Mouse (Mus musculus): ENCODE data around the gene Hoxb1. TPM values are rescaled to one million over a fixed set of nuclear protein-coding genes. Genes with fewer than 3 reads are reported as not detected.

The Hoxb1 gene
- polyA plus RNA-seq (2012; rRNA removed): 0.17 and 0.84 TPM in 2 replicates

DNA sequence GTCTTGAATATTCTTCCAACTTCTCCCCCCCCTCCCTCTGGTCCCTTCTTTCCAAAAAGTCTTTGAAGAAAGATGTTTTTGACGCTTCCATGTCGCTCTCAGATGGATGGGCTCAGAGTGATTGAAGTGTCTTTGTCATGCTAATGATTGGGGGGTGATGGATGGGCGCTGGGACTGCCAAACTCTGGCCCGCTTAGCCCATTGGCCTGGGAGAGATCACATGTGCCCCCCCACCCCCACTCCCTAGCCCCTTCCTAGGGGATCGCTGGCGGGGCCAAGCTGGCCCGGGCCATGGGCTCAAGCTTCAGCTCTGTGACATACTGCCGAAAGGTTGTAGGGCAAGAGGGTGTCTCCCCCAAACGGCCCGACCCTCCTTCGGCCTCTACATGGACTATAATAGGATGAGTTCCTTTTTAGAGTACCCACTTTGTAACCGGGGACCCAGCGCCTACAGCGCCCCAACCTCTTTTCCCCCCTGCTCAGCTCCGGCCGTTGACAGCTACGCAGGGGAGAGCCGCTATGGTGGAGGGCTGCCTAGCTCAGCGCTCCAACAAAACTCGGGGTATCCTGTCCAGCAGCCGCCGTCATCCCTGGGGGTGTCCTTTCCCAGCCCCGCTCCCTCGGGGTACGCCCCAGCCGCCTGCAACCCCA lies at the start of gene Hoxb1:
Gene Hoxb1 (plus strand): TSS at position 312 of the 651 bp plus-strand sequence.

DNA sequence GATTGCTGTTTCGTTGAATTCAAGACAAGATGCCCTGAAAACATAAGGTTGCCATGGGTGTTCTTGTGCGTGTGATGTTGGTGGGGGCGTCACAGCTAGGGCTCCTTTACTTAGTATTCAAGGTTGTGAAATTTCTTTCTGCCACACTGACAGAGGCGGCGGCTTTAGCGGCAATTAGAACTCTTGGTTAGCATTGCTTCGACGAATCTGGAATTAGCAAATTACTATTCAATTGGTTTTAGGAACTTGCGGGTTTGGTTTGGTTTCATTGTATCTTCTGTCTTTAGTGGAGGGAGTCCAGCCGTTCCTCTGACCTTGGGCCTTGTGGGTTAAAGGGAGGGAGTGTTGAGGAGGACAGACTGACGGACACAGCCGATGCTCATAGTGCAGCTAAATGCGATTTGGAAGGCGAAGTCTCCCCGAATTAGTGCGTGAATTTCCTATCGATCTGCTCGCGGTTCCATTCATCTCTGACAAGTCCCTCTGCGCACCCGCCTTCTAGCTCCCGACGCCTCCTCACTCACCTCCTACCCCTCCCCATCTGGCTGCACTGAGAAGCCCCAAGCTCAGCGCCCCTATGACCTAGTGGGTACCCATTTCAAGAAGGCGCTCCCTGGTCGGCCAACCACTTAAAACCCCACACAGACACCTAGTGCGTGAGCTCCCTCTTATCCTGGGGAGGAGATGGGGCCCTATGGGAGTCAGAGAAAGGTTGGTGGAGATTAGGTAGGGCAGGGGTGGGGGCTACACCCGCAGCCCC lies 47.8 kb upstream of the Hoxb1 start, which contains the start of gene Hoxb4:
Gene Hoxb4 (plus strand): TSS at position 660 of the 760 bp plus-strand sequence.

DNA sequence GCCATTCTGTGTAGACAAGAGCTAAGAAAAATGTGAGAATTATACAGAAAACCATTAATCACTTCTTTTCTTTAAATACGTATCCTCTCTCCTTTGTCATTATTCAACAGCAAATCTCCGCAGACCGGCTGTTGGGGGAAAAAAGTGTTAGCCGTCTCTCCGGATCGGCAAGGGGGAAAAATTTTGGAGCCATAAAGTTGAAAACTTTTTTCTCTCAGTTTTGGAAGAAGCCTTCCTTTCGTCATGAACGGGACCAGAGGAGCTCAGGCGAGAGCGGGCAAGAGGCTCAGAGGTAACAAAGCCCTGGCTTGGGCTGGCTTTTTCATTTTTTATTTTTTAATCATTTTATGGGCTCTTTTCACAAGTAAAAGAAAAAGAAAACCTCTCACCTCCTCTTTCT lies 42.4 kb upstream of the Hoxb1 start, which contains the start of gene Hoxb3:
Gene Hoxb3 (plus strand): TSS at position 173 of the 400 bp plus-strand sequence.

DNA sequence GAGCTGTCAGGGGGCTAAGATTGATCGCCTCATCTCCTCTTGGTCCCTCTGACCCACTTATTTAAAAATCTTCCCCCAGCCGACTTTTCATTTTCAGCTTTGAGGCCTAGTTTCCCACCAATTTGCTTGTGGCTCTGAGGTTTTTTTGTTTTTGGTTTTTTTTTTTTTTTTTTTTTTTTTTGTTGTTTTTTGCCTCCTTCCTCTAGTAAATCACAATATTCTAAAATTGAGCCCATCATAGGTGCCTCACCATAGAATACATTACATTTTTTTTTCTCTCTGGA lies 15.3 kb upstream of the Hoxb1 start, which contains the start of gene Hoxb2:
Gene Hoxb2 (plus strand): TSS at position 185 of the 284 bp plus-strand sequence.

Other genes starting within 250 kb of the Hoxb1 start
- gene Ttll6, start 232.0 kb upstream of the Hoxb1 start, polyA plus RNA-seq (2012; rRNA removed): 0.06 and 0.08 TPM in 2 replicates
- 0.09 TPM in 1 of 2 replicates, not detected in the other for gene Hoxb13, start 171.4 kb upstream of the Hoxb1 start, polyA plus RNA-seq (2012; rRNA removed)
- 0.19 and 33.6 TPM in 2 replicates for gene Hoxb9, start 94.3 kb upstream of the Hoxb1 start, polyA plus RNA-seq (2012; rRNA removed)
- gene Hoxb8, start 83.8 kb upstream of the Hoxb1 start, polyA plus RNA-seq (2012; rRNA removed): 0.85 and 34.6 TPM in 2 replicates
- 1.5 and 10.7 TPM in 2 replicates for gene Hoxb7, start 79.1 kb upstream of the Hoxb1 start, polyA plus RNA-seq (2012; rRNA removed)
- gene Hoxb6, start 73.3 kb upstream of the Hoxb1 start, polyA plus RNA-seq (2012; rRNA removed): 1.6 and 25.5 TPM in 2 replicates
- 0.56 and 17.7 TPM in 2 replicates for gene Hoxb5, start 62.4 kb upstream of the Hoxb1 start, polyA plus RNA-seq (2012; rRNA removed)
- gene Hoxb4, start 47.5 kb upstream of the Hoxb1 start, polyA plus RNA-seq (2012; rRNA removed): 1.6 and 11.1 TPM in 2 replicates
- 2.1 and 37.0 TPM in 2 replicates for gene Hoxb3, start 42.4 kb upstream of the Hoxb1 start, polyA plus RNA-seq (2012; rRNA removed)
- 2.4 and 26.0 TPM in 2 replicates for gene Hoxb2, start 15.2 kb upstream of the Hoxb1 start, polyA plus RNA-seq (2012; rRNA removed)
- 0.96 and 0.98 TPM in 2 replicates for gene Skap1, start 98.8 kb downstream of the Hoxb1 start, polyA plus RNA-seq (2012; rRNA removed)